Mouse (Mus musculus) E14TG2a.4 (cell line): Measurements from ENCODE around the gene Pdlim7.

Source experiments
- CTCF ChIP-seq: conservative IDR thresholded peaks from 2 replicates; pipeline ENCODE4 v1.5.1; 2014; ENCODE audit warnings: low read length
- POU5F1 ChIP-seq: IDR thresholded peaks from 2 replicates; pipeline ENCODE4 v1.6.1; 2014; ENCODE audit warnings: low read length, borderline replicate concordance

DNA sequence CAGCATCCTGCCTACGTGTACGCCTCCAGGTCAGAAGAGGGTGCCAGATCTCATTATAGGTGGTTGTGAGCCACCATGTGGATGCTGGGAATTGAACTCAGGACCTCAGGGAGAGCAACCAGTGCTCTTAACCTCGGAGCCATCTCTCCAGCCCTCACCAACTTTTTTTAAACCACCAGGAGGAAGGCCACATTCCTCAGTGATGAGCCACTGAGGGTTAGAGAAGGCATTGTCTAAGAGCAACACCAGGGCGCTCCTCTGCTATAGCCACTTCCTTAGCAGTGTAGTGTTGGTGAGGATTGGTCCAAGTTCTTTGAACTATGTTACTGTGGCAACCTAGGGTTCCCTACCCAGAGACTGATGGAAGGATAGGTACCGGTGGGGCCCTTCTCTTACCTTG is 37.7 kb downstream of the Pdlim7 start:
- TF ChIP-seq CTCF, result no peak
- no peak for TF ChIP-seq POU5F1
